Mouse (Mus musculus) kidney, adult 2 months (tissue): Measurements from ENCODE around the gene Tyw3.

ENCODE experiments used
- CTCF ChIP-seq: fragments of 200-500 bp; conservative IDR thresholded peaks from 2 replicates; pipeline ENCODE4 v1.5.1; 2011; ENCODE audit warnings: low read depth, mild to moderate bottlenecking, control low read depth, low read length, moderate library complexity, mixed read lengths; ENCODE audit not compliant: insufficient read depth, insufficient read length
- POLR2A ChIP-seq: fragments of 200-500 bp; IDR thresholded peaks from one replicate; pipeline ENCODE4 v1.6.1; 2011; ENCODE audit warnings: low read depth, low read length, control low read depth

DNA sequence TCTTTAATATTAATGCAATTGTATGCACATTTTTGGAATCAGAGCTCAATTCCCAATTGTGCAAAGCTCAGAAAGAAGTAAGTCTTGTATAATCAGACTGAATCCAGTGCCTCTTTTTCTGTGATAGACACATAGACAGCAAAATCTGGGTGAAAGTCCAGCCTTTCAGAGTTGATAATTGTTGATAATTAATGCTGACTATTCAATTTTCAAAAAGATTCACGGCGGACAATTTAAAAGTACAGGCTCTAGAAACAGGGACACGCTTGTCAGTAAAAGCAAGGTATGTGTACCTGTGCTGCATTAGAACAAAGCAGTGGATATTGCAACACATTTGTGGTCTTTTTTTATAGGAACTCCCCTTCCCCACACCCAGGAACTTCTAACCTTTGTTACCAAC lies 34.7 kb downstream of the Tyw3 start:
- TF ChIP-seq CTCF (no peak), POLR2A (no peak)
